9 mouse cellular contexts compared by ENCODE assay signal in genomic region chr4:136855081-136855480, GRCm38 (mm10). TPM values are rescaled to one million over a fixed set of nuclear protein-coding genes. Genes with fewer than 3 reads are reported as not detected.
DNase-seq lines count a peak whose midpoint lies in the region; ATAC-seq and TF ChIP-seq lines count a peak whose summit lies in the region.
"Had no signal": no experiment of that assay in that cellular context is flagged by ENCODE, and none has a peak within 500 bp of the region (broad histone marks: within the 10 kb centered on the region; RNA-seq: fewer than 3 reads in every experiment).

No protein-coding gene starts in this region.

- H3K4me2 ChIP-seq in liver, embryonic 14.5 days (ENCODE audit: low read depth), result no peak overlapping the region
- no peak overlapping the region for H3K4me2 ChIP-seq in liver, embryonic 11.5 days

- no peaks in the 10 kb centered on the region for H3K4me1 ChIP-seq in liver, embryonic 14.5 days (replicated peaks; ENCODE audit: control insufficient read depth in 2 of 2, insufficient read depth in 2 of 2, low read length in 1 of 2)
- H3K4me1 ChIP-seq in liver, embryonic 11.5 days (replicated peaks; ENCODE audit: control insufficient read depth, insufficient read depth, low read length), result no peaks in the 10 kb centered on the region
- no peaks in the 10 kb centered on the region for H3K4me1 ChIP-seq in ES-Bruce4 (ENCODE audit: control insufficient read depth, insufficient read depth, low read length)
- H3K4me1 ChIP-seq in cortical plate, adult 2 months (ENCODE audit: control insufficient read depth, insufficient read depth, low read length), result no peaks in the 10 kb centered on the region

- intact Hi-C loops in gastrocnemius, adult 2 months (cut with DNase I), result no loop called here

- DNase-seq in gastrocnemius, adult 2 months, result no peak
- no peak for DNase-seq in gastrocnemius, postnatal 25 days
- DNase-seq in liver, embryonic 14.5 days (ENCODE audit: low read depth in 3 of 3, low spot score in 3 of 3), result no peak
- no peak for DNase-seq in liver, embryonic 11.5 days (ENCODE audit: low spot score)
- DNase-seq in spleen, postnatal 36 days (ENCODE audit: low spot score in 2 of 2), result no peak
- DNase-seq in urinary bladder, adult 18-20 months (ENCODE audit: low spot score in 2 of 2), result no peak
- DNase-seq: gastrocnemius, postnatal 14 days had no signal

- peak; percentile 43 for TF ChIP-seq CTCF in gastrocnemius, adult 2 months (IDR thresholded peaks at IDR 0.05)
- TF ChIP-seq CTCF in liver, embryonic 14.5 days (IDR thresholded peaks at IDR 0.05; ENCODE audit: low read depth), result peak; percentile 57
- TF ChIP-seq CTCF in ES-Bruce4 (IDR thresholded peaks at IDR 0.05; ENCODE audit: low read depth, low read length), result peak; percentile 78
- peak; percentile 30 for TF ChIP-seq CTCF in cortical plate, adult 2 months (IDR thresholded peaks at IDR 0.05; ENCODE audit: extremely low read depth, insufficient read depth, low read length)

- no peaks in the 10 kb centered on the region for H3K9me3 ChIP-seq in liver, embryonic 14.5 days (ENCODE audit: control insufficient read depth, low read length)
- H3K9me3 ChIP-seq in liver, embryonic 11.5 days (ENCODE audit: control insufficient read depth, low read length), result no peaks in the 10 kb centered on the region
- no peaks in the 10 kb centered on the region for H3K9me3 ChIP-seq in ES-Bruce4 (replicated peaks; ENCODE audit: control insufficient read depth, insufficient read depth, low read length, poor library complexity, severe bottlenecking)

- H3K27ac ChIP-seq in gastrocnemius, adult 2 months, result no peak overlapping the region
- no peak overlapping the region for H3K27ac ChIP-seq in liver, embryonic 14.5 days
- H3K27ac ChIP-seq in liver, embryonic 11.5 days (ENCODE audit: low read depth, low read length), result no peak overlapping the region
- H3K27ac ChIP-seq in ES-Bruce4 (ENCODE audit: insufficient read depth, low read length), result no peak overlapping the region
- no peak overlapping the region for H3K27ac ChIP-seq in cortical plate, adult 2 months (ENCODE audit: insufficient read depth, low read length)

- TF ChIP-seq POLR2A in ES-Bruce4 (IDR thresholded peaks at IDR 0.05; ENCODE audit: insufficient read depth, low read length), result no peak
- no peak for TF ChIP-seq POLR2A in cortical plate, adult 2 months (IDR thresholded peaks at IDR 0.05; ENCODE audit: extremely low read depth, insufficient read depth, low read length)

- no peaks in the 10 kb centered on the region for H3K27me3 ChIP-seq in liver, embryonic 14.5 days (ENCODE audit: control insufficient read depth, insufficient read depth, low read length)
- no peaks in the 10 kb centered on the region; the same call in 1 of the 2 replicates for H3K27me3 ChIP-seq in liver, embryonic 11.5 days (replicated peaks; ENCODE audit: control insufficient read depth, insufficient read depth, low read length)
- no peaks in the 10 kb centered on the region for H3K27me3 ChIP-seq in ES-Bruce4 (ENCODE audit: control insufficient read depth, insufficient read depth, low read length, poor library complexity, severe bottlenecking)

- no peaks in the 10 kb centered on the region for H3K36me3 ChIP-seq in liver, embryonic 14.5 days (replicated peaks; ENCODE audit: control insufficient read depth, insufficient read depth, low read depth)
- H3K36me3 ChIP-seq in liver, embryonic 11.5 days (ENCODE audit: control insufficient read depth, insufficient read depth, low read length), result no peaks in the 10 kb centered on the region
- no peaks in the 10 kb centered on the region for H3K36me3 ChIP-seq in ES-Bruce4 (ENCODE audit: control insufficient read depth, insufficient read depth, low read length, poor library complexity, severe bottlenecking)

- no peak overlapping the region for H3K4me3 ChIP-seq in gastrocnemius, adult 2 months
- H3K4me3 ChIP-seq in liver, embryonic 14.5 days (ENCODE audit: insufficient read depth in 1 of 2, low read depth in 2 of 2, low read length in 2 of 2), result no peak overlapping the region
- H3K4me3 ChIP-seq in liver, embryonic 11.5 days (ENCODE audit: low read depth, low read length), result no peak overlapping the region
- no peak overlapping the region for H3K4me3 ChIP-seq in ES-Bruce4 (ENCODE audit: low read depth, low read length)
- no peak overlapping the region for H3K4me3 ChIP-seq in cortical plate, adult 2 months (ENCODE audit: insufficient read depth, low read length)

- ATAC-seq in liver, embryonic 14.5 days (ENCODE audit: insufficient read depth), result no peak
- no peak for ATAC-seq in liver, embryonic 11.5 days (replicated peaks; ENCODE audit: low FRiP score)

- H3K9ac ChIP-seq in liver, embryonic 14.5 days (replicated peaks), result no peak overlapping the region
- H3K9ac ChIP-seq in liver, embryonic 11.5 days (ENCODE audit: low read depth, low read length), result no peak overlapping the region
- no peak overlapping the region for H3K9ac ChIP-seq in ES-Bruce4 (ENCODE audit: low read depth, poor library complexity, severe bottlenecking)

- WGBS in liver, embryonic 14.5 days (ENCODE audit: insufficient replicate concordance), result 29% methylated on average over 6 of the region's 6 CpGs
- WGBS in liver, embryonic 11.5 days, result 29% methylated on average over 6 of the region's 6 CpGs

- no peak for TF ChIP-seq EP300 in liver, embryonic 14.5 days (IDR thresholded peaks at IDR 0.05; ENCODE audit: low read depth)
- TF ChIP-seq EP300 in ES-Bruce4 (IDR thresholded peaks at IDR 0.05; ENCODE audit: insufficient read depth, low read depth, low read length), result no peak

RNA-seq across cellular contexts. Expression of gene Ephb2, which starts 19.3 kb away (rescaled TPM):
- total RNA-seq in gastrocnemius, adult 2 months (2021), result 1 to 10 TPM in 1 of 2 experiments, under 1 TPM in 1; 0.26 to 1.9 TPM
- total RNA-seq in gastrocnemius, postnatal 25 days (2021), result 1 to 10 TPM in 1 of 2 experiments, under 1 TPM in 1; 1.00 to 1.2 TPM
- 0.41 and 0.47 TPM in 2 replicates for polyA plus RNA-seq in liver, embryonic 14.5 days (2012; rRNA removed)
- 0.11 and 0.17 TPM in 2 replicates for polyA plus RNA-seq in liver, embryonic 14.5 days (2014; fragmentation: Nextera tagmentation; extraction: Ambion mirVana)
- polyA plus RNA-seq in liver, embryonic 11.5 days (2014; fragmentation: Nextera tagmentation; extraction: Ambion mirVana), result 4.8 and 5.1 TPM in 2 replicates
- polyA plus RNA-seq in ES-Bruce4 (2011; ENCODE audit: insufficient read depth, insufficient read length, low read depth, missing spikeins), result 15.1 and 15.5 TPM in 2 replicates
- 17.1 TPM in 2 replicates for polyA plus RNA-seq in cortical plate, adult 2 months (2012; rRNA removed)

RNA-seq across cellular contexts. Expression of gene C1qb, which starts 30.9 kb away (rescaled TPM):
- total RNA-seq in gastrocnemius, adult 2 months (2021), result 10 to 100 TPM in 1 of 2 experiments, 1 to 10 TPM in 1; 8.4 to 18.3 TPM
- total RNA-seq in gastrocnemius, postnatal 25 days (2021), result 10 to 100 TPM; 13.4 to 16.5 TPM
- 57.9 and 67.0 TPM in 2 replicates for polyA plus RNA-seq in liver, embryonic 14.5 days (2012; rRNA removed)
- polyA plus RNA-seq in liver, embryonic 14.5 days (2014; fragmentation: Nextera tagmentation; extraction: Ambion mirVana), result 96.9 and 100 TPM in 2 replicates
- 77.7 and 81.2 TPM in 2 replicates for polyA plus RNA-seq in liver, embryonic 11.5 days (2014; fragmentation: Nextera tagmentation; extraction: Ambion mirVana)
- not detected in 2 replicates for polyA plus RNA-seq in ES-Bruce4 (2011; ENCODE audit: insufficient read depth, insufficient read length, low read depth, missing spikeins)
- 127 and 132 TPM in 2 replicates for polyA plus RNA-seq in cortical plate, adult 2 months (2012; rRNA removed)

RNA-seq across cellular contexts. Expression of gene C1qc, which starts 37.8 kb away (rescaled TPM):
- 10 to 100 TPM in 1 of 2 experiments, 1 to 10 TPM in 1; 7.6 to 15.4 TPM for total RNA-seq in gastrocnemius, adult 2 months (2021)
- 10 to 100 TPM; 10.9 to 13.3 TPM for total RNA-seq in gastrocnemius, postnatal 25 days (2021)
- polyA plus RNA-seq in liver, embryonic 14.5 days (2012; rRNA removed), result 34.1 and 37.4 TPM in 2 replicates
- polyA plus RNA-seq in liver, embryonic 14.5 days (2014; fragmentation: Nextera tagmentation; extraction: Ambion mirVana), result 46.5 and 50.2 TPM in 2 replicates
- 40.4 and 42.0 TPM in 2 replicates for polyA plus RNA-seq in liver, embryonic 11.5 days (2014; fragmentation: Nextera tagmentation; extraction: Ambion mirVana)
- polyA plus RNA-seq in ES-Bruce4 (2011; ENCODE audit: insufficient read depth, insufficient read length, low read depth, missing spikeins), result not detected in 2 replicates
- 86.9 and 92.7 TPM in 2 replicates for polyA plus RNA-seq in cortical plate, adult 2 months (2012; rRNA removed)

RNA-seq across cellular contexts. Expression of gene C1qa, which starts 43.5 kb away (rescaled TPM):
- 10 to 100 TPM in 1 of 2 experiments, 1 to 10 TPM in 1; 7.0 to 15.8 TPM for total RNA-seq in gastrocnemius, adult 2 months (2021)
- total RNA-seq in gastrocnemius, postnatal 25 days (2021), result 10 to 100 TPM; 11.6 to 15.5 TPM
- polyA plus RNA-seq in liver, embryonic 14.5 days (2012; rRNA removed), result 23.8 and 26.4 TPM in 2 replicates
- 40.9 and 41.0 TPM in 2 replicates for polyA plus RNA-seq in liver, embryonic 14.5 days (2014; fragmentation: Nextera tagmentation; extraction: Ambion mirVana)
- 32.5 and 37.8 TPM in 2 replicates for polyA plus RNA-seq in liver, embryonic 11.5 days (2014; fragmentation: Nextera tagmentation; extraction: Ambion mirVana)
- not detected in 2 replicates for polyA plus RNA-seq in ES-Bruce4 (2011; ENCODE audit: insufficient read depth, insufficient read length, low read depth, missing spikeins)
- polyA plus RNA-seq in cortical plate, adult 2 months (2012; rRNA removed), result 91.1 and 96.5 TPM in 2 replicates

Comparison
In these comparisons a context has a peak if more than half of its experiments do, and no peak if none do; other contexts are left out.
1. RNA of gene C1qb, which starts 30.9 kb away (polyA plus RNA-seq): 127 to 132 TPM in cortical plate, adult 2 months, 57.9 to 100 TPM in liver, embryonic 14.5 days and 77.7 to 81.2 TPM in liver, embryonic 11.5 days; not detected in ES-Bruce4; every median in the first group is over 10 times any median in the second.
2. RNA of gene C1qc, which starts 37.8 kb away (polyA plus RNA-seq): 86.9 to 92.7 TPM in cortical plate, adult 2 months, 34.1 to 50.2 TPM in liver, embryonic 14.5 days and 40.4 to 42.0 TPM in liver, embryonic 11.5 days; not detected in ES-Bruce4; every median in the first group is over 10 times any median in the second.
3. Peak in every context shown above with its lines, with median percentiles within 50 percentile points of each other: CTCF ChIP-seq.